Mouse (Mus musculus) myocyte (in vitro differentiated cells): ENCODE data around the gene Tmem92.

Source experiments
- CEBPB ChIP-seq: IDR thresholded peaks from 2 replicates; pipeline ENCODE4 v1.6.1; 2011; ENCODE audit warnings: mild to moderate bottlenecking, moderate library complexity; ENCODE audit not compliant: poor library complexity, insufficient read depth, severe bottlenecking
- E2F4 ChIP-seq: IDR thresholded peaks from one replicate; pipeline ENCODE4 v1.6.1; 2011; ENCODE audit warnings: mild to moderate bottlenecking, control low read depth, moderate library complexity; ENCODE audit not compliant: insufficient read depth
- MAX ChIP-seq: IDR thresholded peaks from one replicate; pipeline ENCODE4 v1.6.1; 2011; ENCODE audit warnings: low read depth, mild to moderate bottlenecking, control low read depth
- MYOG ChIP-seq, 3 experiments: IDR thresholded peaks; one replicate each; pipeline ENCODE4 v1.6.1; 2011; ENCODE audit warnings: control low read depth in 2 of 3, low read depth in 2 of 3, mild to moderate bottlenecking in 2 of 3; ENCODE audit not compliant: insufficient read length in 2 of 3, control insufficient read depth in 1 of 3, insufficient read depth in 1 of 3
- POLR2A ChIP-seq: IDR thresholded peaks from one replicate; pipeline ENCODE4 v1.6.1; 2011; ENCODE audit warnings: low read depth, mild to moderate bottlenecking, control low read depth, moderate library complexity; ENCODE audit not compliant: insufficient read length
- TCF12 ChIP-seq: IDR thresholded peaks from one replicate; pipeline ENCODE4 v1.6.1; 2011; ENCODE audit warnings: mild to moderate bottlenecking, control low read depth; ENCODE audit not compliant: poor library complexity, insufficient read depth, severe bottlenecking

DNA sequence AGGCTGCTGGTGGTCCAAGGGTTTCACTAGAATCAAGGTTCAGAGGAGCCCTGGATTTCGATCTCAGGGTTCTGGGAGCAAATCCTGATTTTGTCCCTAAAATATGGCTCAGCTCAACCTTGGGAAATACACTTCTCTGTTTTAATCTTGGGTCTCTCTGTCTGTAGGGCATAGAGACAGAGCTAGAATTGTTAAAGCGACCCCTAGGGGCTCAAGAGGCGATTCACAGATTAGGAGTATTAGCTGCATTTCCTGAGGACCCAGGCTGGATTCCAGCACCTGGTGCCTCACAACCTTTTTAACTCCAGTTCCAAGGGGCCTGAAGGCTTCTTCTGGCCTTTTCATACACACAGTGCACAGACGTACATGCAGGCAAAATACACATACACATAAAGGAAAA is 52.9 kb downstream of the Tmem92 start:
- no peak for TF ChIP-seq TCF12
- no peak for TF ChIP-seq POLR2A
- TF ChIP-seq E2F4, result no peak
- TF ChIP-seq CEBPB, result no peak
- no peak for TF ChIP-seq MAX
- TF ChIP-seq MYOG (IDR thresholded peaks at IDR 0.05; ENCODE audit: control insufficient read depth in 1 of 3, insufficient read depth in 1 of 3, insufficient read length in 2 of 3, low read depth in 2 of 3), result no peak
